40 mouse cellular contexts compared by ENCODE assay signal in the genomic region with DNA sequence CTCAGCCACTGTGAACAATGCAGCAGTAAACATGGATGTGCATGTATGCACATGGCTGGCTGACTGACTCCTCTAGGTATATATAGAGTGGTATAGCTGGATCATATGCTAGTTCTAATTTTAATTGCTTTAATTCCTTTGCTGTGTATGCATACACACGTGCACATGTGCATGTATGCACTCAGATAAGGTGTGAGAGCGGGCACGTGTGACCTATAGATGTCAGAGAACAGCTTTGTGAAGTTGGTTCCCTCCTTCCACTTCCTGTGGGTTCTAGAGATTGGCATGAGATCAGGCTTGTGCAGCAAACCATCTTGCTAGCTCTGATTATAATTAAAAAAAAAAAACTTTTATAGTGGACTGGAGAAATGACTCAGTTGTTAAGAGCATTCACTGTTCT. TPM values are rescaled to one million over a fixed set of nuclear protein-coding genes. Genes with fewer than 3 reads are reported as not detected.
"Had no signal": no experiment of that assay in that cellular context is flagged by ENCODE, and none has a peak within 500 bp of the region (broad histone marks: within the 10 kb centered on the region; RNA-seq: fewer than 3 reads in every experiment).

No protein-coding gene starts in this region.

- H3K9me3 ChIP-seq: heart, embryonic 10.5 days; heart, embryonic 12.5 days; heart, embryonic 13.5 days; heart, embryonic 15.5 days; hindbrain, embryonic 10.5 days; hindbrain, embryonic 12.5 days; hindbrain, embryonic 13.5 days; hindbrain, embryonic 15.5 days; intestine, embryonic 15.5 days; kidney, embryonic 15.5 days had no signal

- DNase-seq: heart, postnatal 10 days; heart, postnatal 14 days; heart, postnatal 36 days; heart, postnatal 4 days; kidney, adult 11 months; kidney, adult 18-20 months; kidney, adult 2 months; kidney, adult 8-10 months; kidney, adult 9 months; kidney, postnatal 10 days; kidney, postnatal 14 days; kidney, postnatal 25 days; kidney, postnatal 36 days; kidney, postnatal 4 days; layer of hippocampus, adult 9-11 months; layer of hippocampus, postnatal 36 days had no signal

- H3K27me3 ChIP-seq: hindbrain, embryonic 12.5 days; hindbrain, embryonic 13.5 days; hindbrain, embryonic 15.5 days; intestine, embryonic 15.5 days; kidney, embryonic 15.5 days had no signal

- H3K4me2 ChIP-seq: heart, embryonic 11.5 days; heart, embryonic 12.5 days; heart, embryonic 13.5 days; heart, embryonic 15.5 days; hindbrain, embryonic 12.5 days; hindbrain, embryonic 13.5 days; hindbrain, embryonic 14.5 days; hindbrain, embryonic 15.5 days; intestine, embryonic 15.5 days; kidney, embryonic 15.5 days had no signal

- ATAC-seq: hindbrain, embryonic 16.5 days; hindbrain, postnatal 0 days; inflammation-experienced regulatory T-cells, adult 6 months; intestine, embryonic 15.5 days; intestine, postnatal 0 days had no signal

- H3K4me3 ChIP-seq: heart, embryonic 10.5 days; heart, embryonic 12.5 days; heart, embryonic 13.5 days; heart, embryonic 15.5 days; hindbrain, embryonic 10.5 days; hindbrain, embryonic 12.5 days; hindbrain, embryonic 13.5 days; hindbrain, embryonic 15.5 days; intestine, embryonic 15.5 days; kidney, embryonic 15.5 days; layer of hippocampus, adult 2 months had no signal

- H3K36me3 ChIP-seq: heart, embryonic 10.5 days; heart, embryonic 12.5 days; heart, embryonic 13.5 days; heart, embryonic 15.5 days; hindbrain, embryonic 10.5 days; hindbrain, embryonic 12.5 days; hindbrain, embryonic 13.5 days; hindbrain, embryonic 15.5 days; intestine, embryonic 15.5 days; kidney, embryonic 15.5 days had no signal

- H3K27ac ChIP-seq: heart, embryonic 10.5 days; heart, embryonic 13.5 days; heart, embryonic 15.5 days; hindbrain, embryonic 10.5 days; hindbrain, embryonic 12.5 days; hindbrain, embryonic 13.5 days; hindbrain, embryonic 14.5 days; hindbrain, embryonic 15.5 days; hindbrain, postnatal 0 days; intestine, embryonic 15.5 days; kidney, embryonic 15.5 days; kidney, postnatal 0 days; layer of hippocampus, adult 2 months had no signal

- H3K4me1 ChIP-seq: heart, embryonic 10.5 days; heart, embryonic 12.5 days; heart, embryonic 13.5 days; heart, embryonic 15.5 days; hindbrain, embryonic 15.5 days; intestine, embryonic 15.5 days had no signal

- H3K9ac ChIP-seq: heart, embryonic 12.5 days; heart, embryonic 13.5 days; heart, embryonic 15.5 days; hindbrain, embryonic 12.5 days; hindbrain, embryonic 13.5 days; hindbrain, embryonic 14.5 days; hindbrain, embryonic 15.5 days; intestine, embryonic 15.5 days; kidney, embryonic 15.5 days had no signal

RNA-seq across cellular contexts. Expression of a gene that starts 2.7 kb away (rescaled TPM):
- total RNA-seq: heart, postnatal 4 days; hematopoietic stem cell, adult 5-6 weeks; hindbrain, postnatal 0 days had no signal
- polyA plus RNA-seq: heart, embryonic 11.5 days; heart, embryonic 12.5 days; heart, embryonic 13.5 days; heart, embryonic 14.5 days; heart, embryonic 15.5 days; heart, embryonic 16.5 days; heart, postnatal 0 days; hindbrain, embryonic 11.5 days; hindbrain, embryonic 12.5 days; inflammation-experienced regulatory T-cells, adult 6 months; intestine, embryonic 15.5 days; intestine, postnatal 0 days had no signal

RNA-seq across cellular contexts. Expression of a gene that starts 12.7 kb away (rescaled TPM):
- total RNA-seq: hindbrain, postnatal 0 days; layer of hippocampus, adult 2 months; layer of hippocampus, postnatal 25 days had no signal
- polyA plus RNA-seq: heart, embryonic 11.5 days; heart, embryonic 12.5 days; heart, embryonic 13.5 days had no signal

RNA-seq across cellular contexts. Expression of a gene that starts 19.3 kb away (rescaled TPM):
- total RNA-seq: hematopoietic stem cell, adult 5-6 weeks had no signal
- polyA plus RNA-seq: inflammation-experienced regulatory T-cells, adult 6 months had no signal
